Mouse (Mus musculus): Measurements from ENCODE around the gene Arhgap35.

Arhgap35 gene

DNA sequence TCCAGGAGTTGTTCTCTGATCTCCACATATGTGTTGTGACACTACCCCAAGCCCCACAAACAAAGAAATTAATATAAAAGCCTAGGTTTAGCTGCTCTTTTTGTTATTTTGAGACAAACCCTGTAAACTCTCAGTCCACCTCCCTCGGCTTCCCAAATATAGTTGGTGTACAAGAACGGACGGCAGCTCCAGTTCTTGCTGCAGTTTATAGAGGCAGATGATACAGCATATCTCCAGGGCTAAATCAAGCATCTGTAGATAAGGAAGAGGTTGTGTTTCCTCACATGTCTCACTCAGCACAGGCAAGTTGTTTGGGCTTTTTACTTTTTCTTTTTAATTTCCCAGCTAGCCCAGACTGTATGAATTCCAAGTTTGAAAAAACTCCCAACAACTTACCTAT, 27.1 kb downstream of the Arhgap35 start:
- no peaks in the 10 kb centered on the region for H3K9me3 ChIP-seq (ENCODE audit: low read length)
- H3K27me3 ChIP-seq (ENCODE audit: insufficient read depth, low read length): no peaks in the 10 kb centered on the region
- H3K4me3 ChIP-seq (replicated peaks; ENCODE audit: low read length): no peak overlapping the region
- peaks cover 18% of the 10 kb centered on the region for H3K36me3 ChIP-seq (ENCODE audit: insufficient read depth, low read length)
- no peak for TF ChIP-seq POU5F1 (IDR thresholded peaks at IDR 0.05; ENCODE audit: borderline replicate concordance, low read length)
- TF ChIP-seq NANOG (IDR thresholded peaks at IDR 0.05; ENCODE audit: borderline replicate concordance, low read length): no peak
- TF ChIP-seq CTCF (conservative IDR thresholded peaks at IDR 0.05; ENCODE audit: low read length): no peak
- peaks cover 2% of the 10 kb centered on the region; the same call in 1 of the 2 replicates for H3K4me1 ChIP-seq (replicated peaks; ENCODE audit: low read depth, low read length)

- peaks cover 17% of the 10 kb centered on the region for H3K4me1 ChIP-seq (replicated peaks; ENCODE audit: low read depth, low read length)
- H3K36me3 ChIP-seq (ENCODE audit: insufficient read depth, low read length): peaks cover 20% of the 10 kb centered on the region
- no peak overlapping the region for H3K4me3 ChIP-seq (replicated peaks; ENCODE audit: low read length)
- TF ChIP-seq POU5F1 (IDR thresholded peaks at IDR 0.05; ENCODE audit: borderline replicate concordance, low read length) (no peak), NANOG (IDR thresholded peaks at IDR 0.05; ENCODE audit: borderline replicate concordance, low read length) (no peak)
- no peaks in the 10 kb centered on the region for H3K9me3 ChIP-seq (ENCODE audit: low read length)
- no peaks in the 10 kb centered on the region for H3K27me3 ChIP-seq (ENCODE audit: insufficient read depth, low read length)
These were observed 30.4 kb downstream of the Arhgap35 start for GRCm38 (mm10) chr7:16584384-16584783.

DNA sequence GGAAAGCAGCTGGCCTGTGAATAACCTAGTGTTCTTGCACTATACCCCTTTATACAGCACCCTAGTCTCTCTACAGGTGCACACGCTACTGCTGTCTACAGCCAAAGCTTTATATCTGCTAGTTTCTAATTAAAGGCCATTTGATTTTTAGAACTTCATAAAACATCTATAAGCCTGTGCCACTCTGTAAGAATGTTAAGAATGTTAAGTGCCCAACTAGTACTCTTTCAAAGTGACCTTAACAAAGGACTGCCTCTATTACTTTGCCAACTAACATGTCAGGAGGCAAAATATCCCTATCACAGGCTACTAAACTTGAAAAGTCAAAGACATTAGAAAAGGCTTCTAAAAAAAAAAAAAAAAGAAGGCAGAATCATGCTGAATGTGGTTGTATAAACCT, 31.0 kb downstream of the Arhgap35 start:
- H3K27me3 ChIP-seq (ENCODE audit: insufficient read depth, low read length): no peaks in the 10 kb centered on the region
- no peak for TF ChIP-seq CTCF (conservative IDR thresholded peaks at IDR 0.05; ENCODE audit: low read length)
- no peak for TF ChIP-seq POU5F1 (IDR thresholded peaks at IDR 0.05; ENCODE audit: borderline replicate concordance, low read length)
- TF ChIP-seq NANOG (IDR thresholded peaks at IDR 0.05; ENCODE audit: borderline replicate concordance, low read length): no peak
- no peaks in the 10 kb centered on the region for H3K9me3 ChIP-seq (ENCODE audit: low read length)
- H3K4me1 ChIP-seq (replicated peaks; ENCODE audit: low read depth, low read length): peaks cover 17% of the 10 kb centered on the region
- peaks cover 20% of the 10 kb centered on the region for H3K36me3 ChIP-seq (ENCODE audit: insufficient read depth, low read length)
- no peak overlapping the region for H3K4me3 ChIP-seq (replicated peaks; ENCODE audit: low read length)

GRCm38 (mm10) chr7:16582299-16582698, 32.5 kb downstream of the Arhgap35 start:
- Histone ChIP-seq H3K9me3 (ENCODE audit: low read length) (no peaks in the 10 kb centered on the region), H3K4me3 (replicated peaks; ENCODE audit: low read length) (no peak overlapping the region), H3K27me3 (ENCODE audit: insufficient read depth, low read length) (no peaks in the 10 kb centered on the region), H3K4me1 (replicated peaks; ENCODE audit: low read depth, low read length) (peaks cover 28% of the 10 kb centered on the region), H3K36me3 (ENCODE audit: insufficient read depth, low read length) (peaks cover 20% of the 10 kb centered on the region)
- TF ChIP-seq POU5F1 (IDR thresholded peaks at IDR 0.05; ENCODE audit: borderline replicate concordance, low read length) (no peak), CTCF (conservative IDR thresholded peaks at IDR 0.05; ENCODE audit: low read length) (no peak), NANOG (IDR thresholded peaks at IDR 0.05; ENCODE audit: borderline replicate concordance, low read length) (no peak)

DNA sequence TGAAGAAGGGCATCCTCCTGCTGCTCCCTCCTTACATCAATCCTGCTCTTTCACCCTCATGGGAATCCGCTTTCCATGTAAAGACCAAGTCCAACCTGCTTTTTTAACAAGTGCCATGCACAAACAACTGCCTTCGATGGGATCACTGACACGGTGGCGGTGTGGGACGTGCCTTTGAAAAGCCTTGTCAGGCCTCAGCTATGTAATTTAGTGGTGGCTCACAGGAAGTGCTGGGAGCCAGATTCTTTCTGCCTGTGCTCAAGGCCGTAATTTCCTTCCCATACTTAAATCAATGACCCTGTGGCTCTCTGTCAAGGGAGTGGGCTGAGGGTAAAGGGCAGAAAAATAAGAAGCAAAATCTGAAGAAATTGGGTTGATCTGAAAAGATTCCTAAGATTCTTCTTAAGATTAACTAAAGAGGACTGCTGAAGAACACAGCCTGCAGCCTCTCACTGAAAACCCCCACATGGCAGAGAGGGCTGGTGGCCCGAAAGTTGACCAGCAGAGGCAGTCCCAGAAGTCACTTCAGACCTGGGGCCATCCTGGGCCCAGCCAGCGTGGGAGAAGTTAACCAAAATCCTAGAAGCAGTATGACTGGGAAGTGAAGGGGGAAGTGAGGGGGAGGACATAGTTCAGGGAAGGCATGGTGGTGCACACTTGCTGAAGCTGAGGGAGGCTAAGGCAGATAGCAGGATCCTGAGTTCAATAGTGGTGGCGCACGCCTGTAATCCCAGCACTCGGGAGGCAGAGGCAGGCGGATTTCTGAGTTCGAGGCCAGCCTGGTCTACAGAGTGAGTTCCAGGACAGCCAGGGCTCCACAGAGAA, 33.3 kb downstream of the Arhgap35 start:
- H3K4me3 ChIP-seq (replicated peaks; ENCODE audit: low read length): no peak overlapping the region
- no peaks in the 10 kb centered on the region for H3K9me3 ChIP-seq (ENCODE audit: low read length)
- H3K4me1 ChIP-seq (replicated peaks; ENCODE audit: low read depth, low read length): peaks cover 34% of the 10 kb centered on the region
- TF ChIP-seq CTCF (conservative IDR thresholded peaks at IDR 0.05; ENCODE audit: low read length) (no peak), POU5F1 (IDR thresholded peaks at IDR 0.05; ENCODE audit: borderline replicate concordance, low read length) (no peak), NANOG (IDR thresholded peaks at IDR 0.05; ENCODE audit: borderline replicate concordance, low read length) (no peak)
- no peaks in the 10 kb centered on the region for H3K27me3 ChIP-seq (ENCODE audit: insufficient read depth, low read length)
- H3K36me3 ChIP-seq (ENCODE audit: insufficient read depth, low read length): peaks cover 13% of the 10 kb centered on the region

- no peak for TF ChIP-seq POU5F1 (IDR thresholded peaks at IDR 0.05; ENCODE audit: borderline replicate concordance, low read length)
- Histone ChIP-seq H3K4me1 (replicated peaks; ENCODE audit: low read depth, low read length) (peaks cover 39% of the 10 kb centered on the region), H3K36me3 (ENCODE audit: insufficient read depth, low read length) (peaks cover 10% of the 10 kb centered on the region), H3K9me3 (ENCODE audit: low read length) (no peaks in the 10 kb centered on the region), H3K27me3 (ENCODE audit: insufficient read depth, low read length) (no peaks in the 10 kb centered on the region), H3K4me3 (replicated peaks; ENCODE audit: low read length) (no peak overlapping the region)
These were observed 38.1 kb downstream of the Arhgap35 start for GRCm38 (mm10) chr7:16576719-16577118.

DNA sequence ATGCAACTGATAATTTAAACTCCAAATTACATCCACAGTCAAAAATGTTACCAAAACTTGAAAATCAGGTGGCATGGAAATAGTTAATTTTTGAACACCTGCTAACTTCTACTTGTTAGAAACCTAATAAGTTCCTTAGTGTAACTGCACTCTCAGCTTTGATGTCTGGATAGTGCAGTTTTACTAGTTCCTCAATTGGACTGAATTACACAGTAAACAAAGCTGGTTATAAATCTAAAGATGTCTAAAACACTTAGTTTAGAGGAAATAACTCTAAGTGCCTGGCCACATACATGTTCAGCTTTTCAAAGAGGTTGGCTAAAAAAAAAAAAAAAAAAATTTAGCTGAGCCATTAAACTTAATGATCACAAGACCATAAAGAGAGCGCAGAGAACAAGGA, 43.6 kb downstream of the Arhgap35 start:
- H3K4me3 ChIP-seq (replicated peaks; ENCODE audit: low read length): no peak overlapping the region
- H3K4me1 ChIP-seq (replicated peaks; ENCODE audit: low read depth, low read length): peaks cover 12% of the 10 kb centered on the region
- H3K27me3 ChIP-seq (ENCODE audit: insufficient read depth, low read length): no peaks in the 10 kb centered on the region
- H3K36me3 ChIP-seq (ENCODE audit: insufficient read depth, low read length): no peaks in the 10 kb centered on the region
- no peaks in the 10 kb centered on the region for H3K9me3 ChIP-seq (ENCODE audit: low read length)
- no peak for TF ChIP-seq NANOG (IDR thresholded peaks at IDR 0.05; ENCODE audit: borderline replicate concordance, low read length)
- TF ChIP-seq POU5F1 (IDR thresholded peaks at IDR 0.05; ENCODE audit: borderline replicate concordance, low read length): no peak
- no peak for TF ChIP-seq CTCF (conservative IDR thresholded peaks at IDR 0.05; ENCODE audit: low read length)

DNA sequence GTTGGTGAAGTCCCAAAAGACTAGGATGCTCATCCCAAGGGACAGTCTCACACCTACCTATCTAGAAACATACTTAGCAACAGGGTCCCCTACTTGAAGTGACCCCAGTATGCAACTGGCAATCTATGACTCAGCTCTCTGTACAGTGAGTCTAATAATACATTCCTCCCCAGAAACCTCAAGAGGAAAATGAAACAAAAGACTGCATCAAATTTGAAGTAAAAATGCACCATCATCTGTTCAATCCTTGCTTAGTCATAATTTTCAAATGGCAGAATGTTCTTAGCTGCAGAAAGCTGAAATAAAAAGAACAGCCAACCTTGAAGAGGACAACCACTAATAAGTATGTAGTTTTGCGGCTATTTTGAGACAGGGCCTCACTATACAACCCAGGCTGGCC, 44.1 kb downstream of the Arhgap35 start:
- H3K9me3 ChIP-seq (ENCODE audit: low read length): no peaks in the 10 kb centered on the region
- peaks cover 8% of the 10 kb centered on the region for H3K4me1 ChIP-seq (replicated peaks; ENCODE audit: low read depth, low read length)
- TF ChIP-seq POU5F1 (IDR thresholded peaks at IDR 0.05; ENCODE audit: borderline replicate concordance, low read length): no peak
- TF ChIP-seq CTCF (conservative IDR thresholded peaks at IDR 0.05; ENCODE audit: low read length): no peak
- TF ChIP-seq NANOG (IDR thresholded peaks at IDR 0.05; ENCODE audit: borderline replicate concordance, low read length): no peak
- no peak overlapping the region for H3K4me3 ChIP-seq (replicated peaks; ENCODE audit: low read length)
- peaks cover 2% of the 10 kb centered on the region for H3K36me3 ChIP-seq (ENCODE audit: insufficient read depth, low read length)
- H3K27me3 ChIP-seq (ENCODE audit: insufficient read depth, low read length): no peaks in the 10 kb centered on the region

DNA sequence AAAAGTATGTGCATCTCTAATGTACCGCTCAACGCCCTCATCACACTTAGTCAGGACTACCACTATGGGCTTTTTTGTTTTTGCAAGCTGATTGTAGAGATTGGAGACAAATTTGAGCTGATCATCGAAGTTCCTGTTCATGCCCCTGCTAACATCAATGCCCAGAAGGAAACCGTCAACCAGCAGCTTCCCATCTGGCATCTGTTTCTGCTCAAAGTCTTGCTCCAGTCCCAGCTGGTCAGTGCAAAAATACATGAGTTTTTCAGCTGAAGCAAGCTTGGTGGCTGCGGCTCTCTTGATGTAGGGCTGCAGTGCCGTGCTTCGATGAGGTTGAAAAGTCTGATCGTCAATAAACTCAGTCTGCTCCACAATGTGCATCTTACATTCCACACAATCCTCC, 50.3 kb downstream of the Arhgap35 start:
- Histone ChIP-seq H3K9me3 (ENCODE audit: low read length) (no peaks in the 10 kb centered on the region), H3K4me3 (replicated peaks; ENCODE audit: low read length) (no peak overlapping the region), H3K36me3 (ENCODE audit: insufficient read depth, low read length) (peaks cover 62% of the 10 kb centered on the region), H3K4me1 (replicated peaks; ENCODE audit: low read depth, low read length) (no peaks in the 10 kb centered on the region), H3K27me3 (ENCODE audit: insufficient read depth, low read length) (no peaks in the 10 kb centered on the region)
- TF ChIP-seq NANOG (IDR thresholded peaks at IDR 0.05; ENCODE audit: borderline replicate concordance, low read length): no peak
- no peak for TF ChIP-seq POU5F1 (IDR thresholded peaks at IDR 0.05; ENCODE audit: borderline replicate concordance, low read length)
- TF ChIP-seq CTCF (conservative IDR thresholded peaks at IDR 0.05; ENCODE audit: low read length): no peak

Data from E14TG2a.4 (cell line).